Mouse (Mus musculus) midbrain, postnatal 0 days (tissue): ENCODE results near the gene Rnf182. TPM values are rescaled to one million over a fixed set of nuclear protein-coding genes. Genes with fewer than 3 reads are reported as not detected.

Experiments
- ATAC-seq: fragments of 200-750 bp; cut with Nextera tagmentation; 2 replicates; pipeline ENCODE4 v1.8.0; 2017; ENCODE audit warnings: moderate number of reproducible peaks, mild to moderate bottlenecking, moderate TSS enrichment, moderate library complexity; ENCODE audit not compliant: low FRiP score
- DNase-seq: peaks from one replicate; pipeline ENCODE4 v3.0.0-alpha.2; 2015; ENCODE audit warnings: low spot score
- H3K27ac ChIP-seq: fragments of 300-500 bp; sonication (generic); 2 replicates; pipeline ENCODE4 v1.5.1; 2014; ENCODE audit warnings: low read depth, mild to moderate bottlenecking, low read length, mixed read lengths
- H3K27me3 ChIP-seq: fragments of 300-500 bp; sonication (generic); 2 replicates; pipeline ENCODE4 v1.6.1; 2014; ENCODE audit warnings: low read length, control low read depth, mixed read lengths; ENCODE audit not compliant: insufficient read depth
- H3K36me3 ChIP-seq: fragments of 300-500 bp; sonication (generic); 2 replicates; pipeline ENCODE4 v1.6.1; 2014; ENCODE audit warnings: low read length, control low read depth, mixed read lengths; ENCODE audit not compliant: insufficient read depth
- H3K4me1 ChIP-seq: fragments of 300-500 bp; sonication (generic); 2 replicates; pipeline ENCODE4 v1.6.1; 2014; ENCODE audit warnings: mild to moderate bottlenecking, control low read depth, antibody characterized with exemption, low read length, mixed read lengths; ENCODE audit not compliant: insufficient read depth
- H3K4me2 ChIP-seq: fragments of 300-500 bp; sonication (generic); 2 replicates; pipeline ENCODE4 v1.6.1; 2014; ENCODE audit warnings: low read depth, mild to moderate bottlenecking, low read length, mixed read lengths; ENCODE audit not compliant: poor library complexity, severe bottlenecking
- H3K4me3 ChIP-seq: fragments of 300-500 bp; sonication (generic); 2 replicates; pipeline ENCODE4 v1.5.1; 2014; ENCODE audit warnings: low read depth, mild to moderate bottlenecking, low read length, moderate library complexity
- H3K9ac ChIP-seq: fragments of 300-500 bp; sonication (generic); replicated peaks from 2 replicates; pipeline ENCODE4 v1.6.1; 2014; ENCODE audit warnings: mild to moderate bottlenecking, low read length, moderate library complexity, mixed read lengths; ENCODE audit not compliant: poor library complexity, severe bottlenecking
- H3K9me3 ChIP-seq: fragments of 300-500 bp; sonication (generic); 2 replicates; pipeline ENCODE4 v1.6.1; 2016; ENCODE audit warnings: low read length, control low read depth
- CTCF ChIP-seq: IDR thresholded peaks from 2 replicates; pipeline ENCODE4 v1.5.1; 2016; ENCODE audit warnings: antibody characterized with exemption, mild to moderate bottlenecking
- WGBS: fragments of 180-500 bp; shearing (Covaris S2); extraction: QIAGEN DNeasy Blood & Tissue Kit; methylation state at CpG from one replicate; pipeline ENCODE4 v1.1.7; 2014; 5-methylcytosine and 5-hydroxymethylcytosine counted together
- polyA plus RNA-seq: library from polyadenylated mRNA; unstranded; fragments of >200 nt; fragmentation: Nextera tagmentation; extraction: Ambion mirVana; gene quantifications from 2 replicates; pipeline ENCODE4 v1.2.1, GENCODE M21; 2015
- total RNA-seq: library from RNA; depleted of rRNA; stranded (reverse); fragments of >200 nt; gene quantifications from 2 replicates; pipeline ENCODE4 v1.2.3, GENCODE M21; 2014

The Rnf182 gene
- total and polyA plus RNA-seq, 2 experiments from 2014 or later = 6.0 to 25.5 TPM

GRCm38 (mm10) chr13:43637720-43638119, 22.2 kb downstream of the Rnf182 start:
- DNase-seq (peak; percentile 43), ATAC-seq (no peak)
- Histone ChIP-seq H3K9me3 (no peaks in the 10 kb centered on the region), H3K4me2 (no peak overlapping the region), H3K27me3 (no peaks in the 10 kb centered on the region), H3K4me3 (no peak overlapping the region), H3K4me1 (no peaks in the 10 kb centered on the region), H3K9ac (no peak overlapping the region), H3K27ac (no peak overlapping the region), H3K36me3 (no peaks in the 10 kb centered on the region)
- 83% methylated on average over 7 of the region's 7 CpGs for WGBS
- no peak for TF ChIP-seq CTCF

- H3K9ac ChIP-seq = no peak overlapping the region
- H3K4me1 ChIP-seq = peaks cover 12% of the 10 kb centered on the region
- H3K27ac ChIP-seq = no peak overlapping the region
- no peaks in the 10 kb centered on the region for H3K36me3 ChIP-seq
- TF ChIP-seq CTCF = no peak
- H3K4me3 ChIP-seq = no peak overlapping the region
- H3K9me3 ChIP-seq = no peaks in the 10 kb centered on the region
- H3K27me3 ChIP-seq = no peaks in the 10 kb centered on the region
- ATAC-seq (no peak), DNase-seq (no peak)
- no peak overlapping the region for H3K4me2 ChIP-seq
- WGBS = 53% methylated on average over 1 of the region's 1 CpGs
Measured at GRCm38 (mm10) chr13:43644991-43645390, 29.5 kb downstream of the Rnf182 start.

- H3K4me3 ChIP-seq = no peak overlapping the region
- DNase-seq (no peak), ATAC-seq (no peak)
- no peaks in the 10 kb centered on the region for H3K27me3 ChIP-seq
- WGBS = 27% methylated on average over 6 of the region's 6 CpGs
- no peaks in the 10 kb centered on the region for H3K36me3 ChIP-seq
- TF ChIP-seq CTCF = no peak
- no peaks in the 10 kb centered on the region for H3K9me3 ChIP-seq
- no peak overlapping the region for H3K27ac ChIP-seq
- no peak overlapping the region for H3K4me2 ChIP-seq
- H3K4me1 ChIP-seq = peaks cover 15% of the 10 kb centered on the region
- no peak overlapping the region for H3K9ac ChIP-seq
Measured at GRCm38 (mm10) chr13:43648556-43648955, 33.0 kb downstream of the Rnf182 start.

- H3K4me3 ChIP-seq = no peak overlapping the region
- H3K27ac ChIP-seq = no peak overlapping the region
Measured at GRCm38 (mm10) chr13:43651277-43651676, 35.8 kb downstream of the Rnf182 start.

GRCm38 (mm10) chr13:43654091-43654490, 38.6 kb downstream of the Rnf182 start:
- no peaks in the 10 kb centered on the region for H3K27me3 ChIP-seq
- no peak overlapping the region for H3K27ac ChIP-seq
- DNase-seq (no peak), ATAC-seq (no peak)
- no peaks in the 10 kb centered on the region for H3K36me3 ChIP-seq
- H3K4me2 ChIP-seq = no peak overlapping the region
- no peak overlapping the region for H3K9ac ChIP-seq
- no peak for TF ChIP-seq CTCF
- H3K4me1 ChIP-seq = peaks cover 3% of the 10 kb centered on the region
- WGBS = 74% methylated on average over 6 of the region's 6 CpGs
- no peak overlapping the region for H3K4me3 ChIP-seq
- no peaks in the 10 kb centered on the region for H3K9me3 ChIP-seq

More at GRCm38 (mm10) chr13:43651277-43651676, 35.8 kb downstream of the Rnf182 start:
- Histone ChIP-seq H3K9ac (no peak overlapping the region), H3K36me3 (no peaks in the 10 kb centered on the region), H3K9me3 (no peaks in the 10 kb centered on the region), H3K4me2 (no peak overlapping the region), H3K4me1 (peaks cover 15% of the 10 kb centered on the region), H3K27me3 (no peaks in the 10 kb centered on the region)
- 82% methylated on average over 3 of the region's 3 CpGs for WGBS
- DNase-seq = peak; percentile 53
- no peak for TF ChIP-seq CTCF
- ATAC-seq = no peak

- Histone ChIP-seq H3K9me3 (no peaks in the 10 kb centered on the region), H3K27ac (no peak overlapping the region), H3K9ac (no peak overlapping the region), H3K4me3 (no peak overlapping the region), H3K4me1 (no peaks in the 10 kb centered on the region), H3K27me3 (no peaks in the 10 kb centered on the region), H3K36me3 (no peaks in the 10 kb centered on the region), H3K4me2 (no peak overlapping the region)
- WGBS = 94% methylated on average over 4 of the region's 4 CpGs
- DNase-seq (no peak), ATAC-seq (no peak)
- no peak for TF ChIP-seq CTCF
Measured at GRCm38 (mm10) chr13:43663225-43663624, 47.7 kb downstream of the Rnf182 start.
